Mouse (Mus musculus): ENCODE data around the gene Rpl34.

GRCm38 (mm10) chr3:130714775-130715568, 15.2 kb downstream of the Rpl34 start:
- TF ChIP-seq CTCF (IDR thresholded peaks at IDR 0.05; ENCODE audit: low read depth) (peak; percentile 81), EP300 (IDR thresholded peaks at IDR 0.05; ENCODE audit: low read depth) (no peak)

Measured in liver, postnatal 0 days (tissue).